Mouse (Mus musculus) spleen, adult 2 months (tissue): Measurements from ENCODE around the gene Olfr655.

Source experiments
- CTCF ChIP-seq: fragments of 200-500 bp; IDR thresholded peaks from 2 replicates; pipeline ENCODE4 v1.5.1; 2011; ENCODE audit warnings: mild to moderate bottlenecking, inconsistent platforms; ENCODE audit not compliant: insufficient read depth, insufficient read length, insufficient replicate concordance; ENCODE audit errors: extremely low read depth
- POLR2A ChIP-seq: fragments of 200-500 bp; IDR thresholded peaks from 2 replicates; pipeline ENCODE4 v1.6.1; 2011; ENCODE audit warnings: low read depth, low read length, inconsistent platforms

GRCm38 (mm10) chr7:104604727-104605126, 3.1 kb upstream of the Olfr655 start:
- TF ChIP-seq POLR2A (no peak), CTCF (no peak)
